Mouse (Mus musculus) CH12.LX (cell line): ENCODE measurements around the gene Fam219a. TPM values are rescaled to one million over a fixed set of nuclear protein-coding genes. Genes with fewer than 3 reads are reported as not detected.

ENCODE experiments used
- DNase-seq: peaks from one replicate; pipeline ENCODE4 v3.0.0-alpha.2; 2013; ENCODE audit errors: extremely low read depth
- H3K27ac ChIP-seq: 2 replicates; pipeline ENCODE4 v1.5.1; 2012; ENCODE audit warnings: low read depth, mild to moderate bottlenecking, control low read depth, moderate library complexity; ENCODE audit not compliant: insufficient read depth
- H3K27me3 ChIP-seq: replicated peaks from 2 replicates; pipeline ENCODE3; 2012; ENCODE audit warnings: inconsistent platforms
- H3K36me3 ChIP-seq, 2 experiments: replicated peaks in 1 of 2; 2 replicates each; pipeline versions ENCODE3 to v1.6.1; 2012; ENCODE audit warnings: inconsistent platforms in 1 of 2, low read length in 1 of 2, mild to moderate bottlenecking in 1 of 2, mixed read lengths in 1 of 2, moderate library complexity in 1 of 2; ENCODE audit not compliant: control insufficient read depth in 1 of 2, insufficient read depth in 1 of 2
- H3K4me1 ChIP-seq, 2 experiments: 2 replicates each; pipeline ENCODE4 v1.6.1; 2012; ENCODE audit warnings: inconsistent platforms in 1 of 2, moderate library complexity in 1 of 2; ENCODE audit not compliant: insufficient read depth in 2 of 2, control insufficient read depth in 1 of 2
- H3K4me2 ChIP-seq: 2 replicates; pipeline ENCODE4 v1.6.1; 2012; ENCODE audit warnings: low read depth, mild to moderate bottlenecking, control low read depth; ENCODE audit not compliant: poor library complexity, insufficient read depth, severe bottlenecking
- H3K4me3 ChIP-seq, 3 experiments: fragments of 150-350 bp in 1 of 3; sonication (generic) in 1 of 3; replicated peaks in 1 of 3; 2 replicates each; pipeline versions ENCODE3 to v1.5.1; 2011 to 2012; ENCODE audit warnings: low read depth in 2 of 3, low read length in 2 of 3, mild to moderate bottlenecking in 2 of 3, moderate library complexity in 2 of 3, control low read depth in 1 of 3, improper control_type of control experiment in 1 of 3, inconsistent platforms in 1 of 3, mixed read lengths in 1 of 3; ENCODE audit not compliant: poor library complexity in 1 of 3
- H3K79me2 ChIP-seq: replicated peaks from 2 replicates; pipeline ENCODE4 v1.6.1; 2012; ENCODE audit warnings: mild to moderate bottlenecking, moderate library complexity; ENCODE audit not compliant: control insufficient read depth, poor library complexity, insufficient read depth, severe bottlenecking; ENCODE audit errors: extremely low read depth
- H3K9ac ChIP-seq: 2 replicates; pipeline ENCODE4 v1.6.1; 2012; ENCODE audit warnings: low read depth, mild to moderate bottlenecking, control low read depth, moderate library complexity; ENCODE audit not compliant: insufficient read depth
- H3K9me3 ChIP-seq: replicated peaks from 2 replicates; pipeline ENCODE3; 2012; ENCODE audit warnings: low read length, inconsistent platforms, mixed read lengths
- BHLHE40 ChIP-seq: IDR thresholded peaks from 2 replicates; pipeline ENCODE4 v1.6.1; 2011; ENCODE audit warnings: mild to moderate bottlenecking, low read depth, low read length, improper control_type of control experiment
- CHD1 ChIP-seq: IDR thresholded peaks from 2 replicates; pipeline ENCODE4 v1.6.1; 2012; ENCODE audit warnings: low read depth, low read length, improper control_type of control experiment, inconsistent platforms
- CHD2 ChIP-seq: IDR thresholded peaks from 2 replicates; pipeline ENCODE4 v1.6.1; 2011; ENCODE audit warnings: low read length, improper control_type of control experiment
- CTCF ChIP-seq, 2 experiments: IDR thresholded peaks in 1 of 2; conservative IDR thresholded peaks in 1 of 2; 2 replicates each; pipeline ENCODE4 v1.5.1; 2011 to 2012; ENCODE audit warnings: low read depth in 2 of 2, low read length in 2 of 2, improper control_type of control experiment in 1 of 2, inconsistent platforms in 1 of 2, mild to moderate bottlenecking in 1 of 2, moderate library complexity in 1 of 2
- E2F4 ChIP-seq: IDR thresholded peaks from 2 replicates; pipeline ENCODE4 v1.6.1; 2011; ENCODE audit warnings: low read depth, low read length, improper control_type of control experiment; ENCODE audit not compliant: insufficient replicate concordance
- ETS1 ChIP-seq: conservative IDR thresholded peaks from 2 replicates; pipeline ENCODE4 v1.6.1; 2012; ENCODE audit warnings: low read depth, mild to moderate bottlenecking, inconsistent platforms, low read length, improper control_type of control experiment, moderate library complexity
- IRF4 ChIP-seq: IDR thresholded peaks from 2 replicates; pipeline ENCODE4 v1.6.1; 2014; ENCODE audit warnings: low read depth, mild to moderate bottlenecking, inconsistent platforms, low read length, improper control_type of control experiment
- JUND ChIP-seq: conservative IDR thresholded peaks from 2 replicates; pipeline ENCODE4 v1.6.1; 2011; ENCODE audit warnings: low read depth, low read length, improper control_type of control experiment
- MAFK ChIP-seq: IDR thresholded peaks from 2 replicates; pipeline ENCODE4 v1.6.1; 2011; ENCODE audit warnings: low read length, improper control_type of control experiment; ENCODE audit not compliant: insufficient replicate concordance
- MAZ ChIP-seq: IDR thresholded peaks from 2 replicates; pipeline ENCODE4 v1.6.1; 2012; ENCODE audit warnings: low read depth, mild to moderate bottlenecking, inconsistent platforms, low read length, improper control_type of control experiment, moderate library complexity
- MEF2A ChIP-seq: IDR thresholded peaks from 2 replicates; pipeline ENCODE4 v1.6.1; 2014; ENCODE audit warnings: low read depth, mild to moderate bottlenecking, inconsistent platforms, low read length, improper control_type of control experiment, borderline replicate concordance
- MXI1 ChIP-seq: IDR thresholded peaks from 2 replicates; pipeline ENCODE4 v1.6.1; 2011; ENCODE audit warnings: mild to moderate bottlenecking, low read depth, low read length, improper control_type of control experiment
- MYC ChIP-seq: IDR thresholded peaks from 2 replicates; pipeline ENCODE4 v1.6.1; 2011; ENCODE audit warnings: low read depth, mild to moderate bottlenecking, improper control_type of control experiment, low read length
- NELFE ChIP-seq: IDR thresholded peaks from 2 replicates; pipeline ENCODE4 v1.6.1; 2011; ENCODE audit warnings: low read depth, low read length, improper control_type of control experiment
- NRF1 ChIP-seq: IDR thresholded peaks from 2 replicates; pipeline ENCODE4 v1.6.1; 2014; ENCODE audit warnings: low read depth, mild to moderate bottlenecking, inconsistent platforms, low read length, improper control_type of control experiment, moderate library complexity
- PAX5 ChIP-seq: IDR thresholded peaks from 2 replicates; pipeline ENCODE4 v1.6.1; 2012; ENCODE audit warnings: low read length, inconsistent platforms, mixed read lengths
- POLR2AphosphoS2 ChIP-seq: IDR thresholded peaks from 2 replicates; pipeline ENCODE4 v1.6.1; 2011; ENCODE audit warnings: low read depth, low read length, improper control_type of control experiment
- RAD21 ChIP-seq: IDR thresholded peaks from 2 replicates; pipeline ENCODE4 v1.6.1; 2011; ENCODE audit warnings: low read depth, mild to moderate bottlenecking, low read length, improper control_type of control experiment, moderate library complexity
- RCOR1 ChIP-seq: conservative IDR thresholded peaks from 2 replicates; pipeline ENCODE4 v1.6.1; 2012; ENCODE audit warnings: low read depth, mild to moderate bottlenecking, inconsistent platforms, low read length, improper control_type of control experiment
- SIN3A ChIP-seq: IDR thresholded peaks from 2 replicates; pipeline ENCODE4 v1.6.1; 2012; ENCODE audit warnings: low read length, improper control_type of control experiment, inconsistent platforms
- SMC3 ChIP-seq: IDR thresholded peaks from 2 replicates; pipeline ENCODE4 v1.6.1; 2011; ENCODE audit warnings: low read depth, low read length, improper control_type of control experiment
- TBP ChIP-seq: conservative IDR thresholded peaks from 2 replicates; pipeline ENCODE4 v1.6.1; 2011; ENCODE audit warnings: low read depth, low read length, improper control_type of control experiment
- TCF12 ChIP-seq: IDR thresholded peaks from 2 replicates; pipeline ENCODE4 v1.6.1; 2014; ENCODE audit warnings: low read depth, mild to moderate bottlenecking, inconsistent platforms, low read length, improper control_type of control experiment
- UBTF ChIP-seq: IDR thresholded peaks from 2 replicates; pipeline ENCODE4 v1.6.1; 2012; ENCODE audit warnings: low read depth, mild to moderate bottlenecking, inconsistent platforms, low read length, improper control_type of control experiment, moderate library complexity
- USF1 ChIP-seq: IDR thresholded peaks from 2 replicates; pipeline ENCODE4 v1.6.1; 2014; ENCODE audit warnings: low read depth, mild to moderate bottlenecking, inconsistent platforms, low read length, improper control_type of control experiment
- ZC3H11A ChIP-seq: IDR thresholded peaks from 2 replicates; pipeline ENCODE4 v1.6.1; 2012; ENCODE audit warnings: low read depth, mild to moderate bottlenecking, inconsistent platforms, low read length, improper control_type of control experiment
- ZKSCAN1 ChIP-seq: IDR thresholded peaks from 2 replicates; pipeline ENCODE4 v1.6.1; 2012; ENCODE audit warnings: low read depth, inconsistent platforms, low read length, improper control_type of control experiment, borderline replicate concordance
- ZMIZ1 ChIP-seq: IDR thresholded peaks from 2 replicates; pipeline ENCODE4 v1.6.1; 2012; ENCODE audit warnings: low read depth, mild to moderate bottlenecking, inconsistent platforms, low read length, improper control_type of control experiment
- ZNF384 ChIP-seq: IDR thresholded peaks from 2 replicates; pipeline ENCODE4 v1.6.1; 2012; ENCODE audit warnings: low read depth, low read length, improper control_type of control experiment, inconsistent platforms
- dilution Hi-C: fragments of 300-500 bp; cut with MboI; formaldehyde crosslinking; loops from 2 replicates; pipeline ENCODE4 v1.14.3; 2020; ENCODE audit warnings: low sequenced_read_pairs; ENCODE audit not compliant: extremely low pct_unique_long_range_greater_than_20kb, extremely low pct_ligation_motif_present
- in situ Hi-C: fragments of 300-500 bp; cut with MboI; formaldehyde crosslinking; loops from 3 replicates; pipeline ENCODE4 v1.14.3; 2019; ENCODE audit warnings: low sequenced_read_pairs, low pct_ligation_motif_present, low pct_unique_long_range_greater_than_20kb, mixed read lengths
- polyA plus RNA-seq: library from polyadenylated mRNA; unstranded; fragments of >175 nt; gene quantifications from 2 replicates; pipeline ENCODE4 v1.2.1, GENCODE M21; 2012; ENCODE audit warnings: low read depth; ENCODE audit not compliant: insufficient read length
- total RNA-seq, 2 experiments: library from RNA; depleted of rRNA; stranded (reverse); fragments of 300-350 nt in 1 of 2; fragments of >200 nt in 1 of 2; gene quantifications; 2 replicates each; pipeline ENCODE4 v1.2.3; 2012 to 2014

Fam219a gene
- total and polyA plus RNA-seq, 3 experiments, result 0.20 to 1.5 (median 1.2) TPM

DNA sequence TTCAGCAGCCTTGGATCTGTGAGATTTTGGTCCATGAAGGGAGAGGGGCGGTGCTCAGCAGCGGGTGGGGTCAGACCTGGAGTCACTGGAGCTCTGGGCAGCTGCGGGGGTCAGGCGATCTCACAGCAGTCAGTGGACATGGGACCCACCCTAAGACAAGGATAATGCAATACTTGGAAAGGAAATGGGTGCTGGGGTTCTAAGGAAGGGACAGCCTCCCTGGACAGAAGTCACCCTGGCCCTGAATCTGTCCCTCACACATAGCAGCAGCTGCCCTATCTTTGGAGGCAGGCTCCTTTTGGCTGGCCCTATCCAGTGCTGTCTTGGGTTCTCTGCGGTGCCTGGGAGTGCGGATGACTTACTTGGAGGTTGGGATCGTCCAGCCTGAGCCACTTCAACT is 45.5 kb downstream of the Fam219a start:
- no peak for DNase-seq
- H3K9ac ChIP-seq, result no peak overlapping the region
- no peaks in the 10 kb centered on the region for H3K9me3 ChIP-seq
- H3K79me2 ChIP-seq, result no peaks in the 10 kb centered on the region
- no peaks in the 10 kb centered on the region for H3K4me1 ChIP-seq
- H3K4me3 ChIP-seq, result no peak overlapping the region
- in situ Hi-C loops (no loop called here), dilution Hi-C loops (no loop called here)
- no peaks in the 10 kb centered on the region for H3K36me3 ChIP-seq
- H3K27ac ChIP-seq, result no peak overlapping the region
- H3K27me3 ChIP-seq, result peaks cover 52% of the 10 kb centered on the region
- no peak for TF ChIP-seq SMC3
- TF ChIP-seq NELFE, result no peak
- TF ChIP-seq ZMIZ1, result no peak
- TF ChIP-seq PAX5, result no peak
- TF ChIP-seq NRF1, result no peak
- TF ChIP-seq ETS1, result no peak
- H3K4me2 ChIP-seq, result no peak overlapping the region

GRCm38 (mm10) chr4:41522788-41523187 is 46.5 kb downstream of the Fam219a start:
- in situ Hi-C loops, result no loop called here
- TF ChIP-seq CHD1 (no peak), CHD2 (no peak), SIN3A (no peak), TCF12 (no peak), E2F4 (no peak), MAFK (0 out of 2 replicates have a peak, but pooled peaks have one; percentile 6), BHLHE40 (no peak), IRF4 (no peak), ZKSCAN1 (no peak), ZMIZ1 (no peak), ETS1 (no peak), UBTF (no peak), RCOR1 (no peak), POLR2AphosphoS2 (no peak), PAX5 (no peak), USF1 (no peak), MXI1 (no peak), CTCF (conservative IDR thresholded peaks at IDR 0.05 in 1 of 2, IDR thresholded peaks at IDR 0.05 in 1 of 2; ENCODE audit: low read depth in 2 of 2, low read length in 2 of 2) (peak; percentile 74 to 80), RAD21 (peak; percentile 62), NRF1 (no peak), ZNF384 (no peak), JUND (no peak), MYC (no peak), MAZ (no peak), TBP (no peak), SMC3 (peak; percentile 50), ZC3H11A (no peak), MEF2A (no peak)
- no peaks in the 10 kb centered on the region for H3K4me1 ChIP-seq
- DNase-seq, result peak; percentile 37
- dilution Hi-C loops, result no loop called here
- H3K4me3 ChIP-seq, result no peak overlapping the region
- H3K36me3 ChIP-seq, result no peaks in the 10 kb centered on the region
- no peak overlapping the region for H3K9ac ChIP-seq
- no peaks in the 10 kb centered on the region for H3K9me3 ChIP-seq
- H3K27ac ChIP-seq, result no peak overlapping the region
- H3K27me3 ChIP-seq, result peaks cover 44% of the 10 kb centered on the region
- no peak overlapping the region for H3K4me2 ChIP-seq
- H3K79me2 ChIP-seq, result no peaks in the 10 kb centered on the region
